Mouse (Mus musculus): ENCODE results near the gene Oasl1. TPM values are rescaled to one million over a fixed set of nuclear protein-coding genes. Genes with fewer than 3 reads are reported as not detected.

Oasl1 gene
- 4.2 TPM for polyA plus RNA-seq (2014; fragmentation: Illumina TruSeq; extraction: RNeasy Lipid Tissue Mini Kit (QIAGEN cat#74804); ENCODE audit: low read depth, low replicate concordance)

GRCm38 (mm10) chr5:114922998-114923473 is at the start of gene Oasl1:
Gene Oasl1, plus strand, starts transcription at chr5:114923240.

GRCm38 (mm10) chr5:114896688-114897373 is 26.2 kb upstream of the Oasl1 start, which contains the start of gene Oasl2:
Gene Oasl2, plus strand, starts transcription at chr5:114896936.

GRCm38 (mm10) chr5:114942074-114942765 is 19.2 kb downstream of the Oasl1 start, which contains the start of gene 2210016L21Rik:
Gene 2210016L21Rik, plus strand, starts transcription at chr5:114942158.

GRCm38 (mm10) chr5:114970824-114971227 is 47.8 kb downstream of the Oasl1 start, which contains the start of gene Hnf1a:
Gene Hnf1a, minus strand, starts transcription at chr5:114971094.

Other genes starting within 250 kb of the Oasl1 start
- gene Gltp, start 232.3 kb upstream of the Oasl1 start, polyA plus RNA-seq (2014; fragmentation: Illumina TruSeq; extraction: RNeasy Lipid Tissue Mini Kit (QIAGEN cat#74804); ENCODE audit: low read depth, low replicate concordance): 40.3 TPM
- 1.9 TPM for gene Tchp, start 215.5 kb upstream of the Oasl1 start, polyA plus RNA-seq (2014; fragmentation: Illumina TruSeq; extraction: RNeasy Lipid Tissue Mini Kit (QIAGEN cat#74804); ENCODE audit: low read depth, low replicate concordance)
- gene Ankrd13a, start 148.6 kb upstream of the Oasl1 start, polyA plus RNA-seq (2014; fragmentation: Illumina TruSeq; extraction: RNeasy Lipid Tissue Mini Kit (QIAGEN cat#74804); ENCODE audit: low read depth, low replicate concordance): 102 TPM
- gene Git2, start 147.7 kb upstream of the Oasl1 start, polyA plus RNA-seq (2014; fragmentation: Illumina TruSeq; extraction: RNeasy Lipid Tissue Mini Kit (QIAGEN cat#74804); ENCODE audit: low read depth, low replicate concordance): 17.1 TPM
- 28.1 TPM for gene 1500011B03Rik, start 99.8 kb upstream of the Oasl1 start, polyA plus RNA-seq (2014; fragmentation: Illumina TruSeq; extraction: RNeasy Lipid Tissue Mini Kit (QIAGEN cat#74804); ENCODE audit: low read depth, low replicate concordance)
- gene 4930519G04Rik, start 69.6 kb upstream of the Oasl1 start, polyA plus RNA-seq (2014; fragmentation: Illumina TruSeq; extraction: RNeasy Lipid Tissue Mini Kit (QIAGEN cat#74804); ENCODE audit: low read depth, low replicate concordance): not detected
- not detected for gene Gm9936, start 64.6 kb upstream of the Oasl1 start, polyA plus RNA-seq (2014; fragmentation: Illumina TruSeq; extraction: RNeasy Lipid Tissue Mini Kit (QIAGEN cat#74804); ENCODE audit: low read depth, low replicate concordance)
- gene Oasl2, start 26.3 kb upstream of the Oasl1 start, polyA plus RNA-seq (2014; fragmentation: Illumina TruSeq; extraction: RNeasy Lipid Tissue Mini Kit (QIAGEN cat#74804); ENCODE audit: low read depth, low replicate concordance): 90.8 TPM
- gene 2210016L21Rik, start 18.9 kb downstream of the Oasl1 start, polyA plus RNA-seq (2014; fragmentation: Illumina TruSeq; extraction: RNeasy Lipid Tissue Mini Kit (QIAGEN cat#74804); ENCODE audit: low read depth, low replicate concordance): 1.2 TPM
- 0.13 TPM for gene Hnf1a, start 47.9 kb downstream of the Oasl1 start, polyA plus RNA-seq (2014; fragmentation: Illumina TruSeq; extraction: RNeasy Lipid Tissue Mini Kit (QIAGEN cat#74804); ENCODE audit: low read depth, low replicate concordance)
- 70.9 TPM for gene Sppl3, start 87.9 kb downstream of the Oasl1 start, polyA plus RNA-seq (2014; fragmentation: Illumina TruSeq; extraction: RNeasy Lipid Tissue Mini Kit (QIAGEN cat#74804); ENCODE audit: low read depth, low replicate concordance)
- gene Gm10401, start 175.1 kb downstream of the Oasl1 start, polyA plus RNA-seq (2014; fragmentation: Illumina TruSeq; extraction: RNeasy Lipid Tissue Mini Kit (QIAGEN cat#74804); ENCODE audit: low read depth, low replicate concordance): not detected
- 5.6 TPM for gene Acads, start 196.1 kb downstream of the Oasl1 start, polyA plus RNA-seq (2014; fragmentation: Illumina TruSeq; extraction: RNeasy Lipid Tissue Mini Kit (QIAGEN cat#74804); ENCODE audit: low read depth, low replicate concordance)
- 6.2 TPM for gene Unc119b, start 211.7 kb downstream of the Oasl1 start, polyA plus RNA-seq (2014; fragmentation: Illumina TruSeq; extraction: RNeasy Lipid Tissue Mini Kit (QIAGEN cat#74804); ENCODE audit: low read depth, low replicate concordance)
- 85.5 TPM for gene Mlec, start 234.9 kb downstream of the Oasl1 start, polyA plus RNA-seq (2014; fragmentation: Illumina TruSeq; extraction: RNeasy Lipid Tissue Mini Kit (QIAGEN cat#74804); ENCODE audit: low read depth, low replicate concordance)